Mouse (Mus musculus) forebrain, embryonic 11.5 days (tissue): Measurements from ENCODE around the gene G3bp1. TPM values are rescaled to one million over a fixed set of nuclear protein-coding genes. Genes with fewer than 3 reads are reported as not detected.

Experiments
- ATAC-seq: fragments of 200-750 bp; cut with Nextera tagmentation; replicated peaks from 2 replicates; pipeline ENCODE4 v1.8.0; 2017; ENCODE audit warnings: moderate TSS enrichment; ENCODE audit not compliant: low FRiP score
- DNase-seq: peaks from one replicate; pipeline ENCODE4 v3.0.0-alpha.2; 2017; ENCODE audit warnings: low spot score
- H3K27ac ChIP-seq: fragments of 300-500 bp; sonication (generic); 2 replicates; pipeline ENCODE4 v1.5.1; 2014; ENCODE audit warnings: low read depth, low read length
- H3K27me3 ChIP-seq: fragments of 300-500 bp; sonication (generic); 2 replicates; pipeline ENCODE4 v1.6.1; 2014; ENCODE audit warnings: mild to moderate bottlenecking, low read length, mixed read lengths; ENCODE audit not compliant: control insufficient read depth, insufficient read depth
- H3K36me3 ChIP-seq: fragments of 300-500 bp; sonication (generic); 2 replicates; pipeline ENCODE4 v1.6.1; 2014; ENCODE audit warnings: mild to moderate bottlenecking, low read length, moderate library complexity, mixed read lengths; ENCODE audit not compliant: control insufficient read depth, insufficient read depth
- H3K4me1 ChIP-seq: fragments of 300-500 bp; sonication (generic); replicated peaks from 2 replicates; pipeline ENCODE4 v1.6.1; 2014; ENCODE audit warnings: low read length, mixed read lengths; ENCODE audit not compliant: control insufficient read depth, insufficient read depth
- H3K4me2 ChIP-seq: fragments of 300-500 bp; sonication (generic); 2 replicates; pipeline ENCODE4 v1.6.1; 2014; ENCODE audit warnings: low read depth, mild to moderate bottlenecking, low read length, moderate library complexity, mixed read lengths; ENCODE audit not compliant: severe bottlenecking
- H3K4me3 ChIP-seq: fragments of 300-500 bp; sonication (generic); 2 replicates; pipeline ENCODE4 v1.5.1; 2014; ENCODE audit warnings: low read depth, low read length
- H3K9ac ChIP-seq: fragments of 300-500 bp; sonication (generic); 2 replicates; pipeline ENCODE4 v1.6.1; 2014; ENCODE audit warnings: low read length
- H3K9me3 ChIP-seq: fragments of 300-500 bp; sonication (generic); 2 replicates; pipeline ENCODE4 v1.6.1; 2016; ENCODE audit warnings: low read length, mixed read lengths; ENCODE audit not compliant: control insufficient read depth
- WGBS: fragments of 180-500 bp; shearing (Covaris S2); extraction: QIAGEN DNeasy Blood & Tissue Kit; methylation state at CpG from one replicate; pipeline ENCODE4 v1.1.7; 2014; 5-methylcytosine and 5-hydroxymethylcytosine counted together
- polyA plus RNA-seq: library from polyadenylated mRNA; unstranded; fragments of >200 nt; fragmentation: Nextera tagmentation; extraction: Ambion mirVana; gene quantifications from 2 replicates; pipeline ENCODE4 v1.2.1, GENCODE M21; 2014

G3bp1 gene
- polyA plus RNA-seq, 1 experiment from 2014 or later = 267 TPM

DNA sequence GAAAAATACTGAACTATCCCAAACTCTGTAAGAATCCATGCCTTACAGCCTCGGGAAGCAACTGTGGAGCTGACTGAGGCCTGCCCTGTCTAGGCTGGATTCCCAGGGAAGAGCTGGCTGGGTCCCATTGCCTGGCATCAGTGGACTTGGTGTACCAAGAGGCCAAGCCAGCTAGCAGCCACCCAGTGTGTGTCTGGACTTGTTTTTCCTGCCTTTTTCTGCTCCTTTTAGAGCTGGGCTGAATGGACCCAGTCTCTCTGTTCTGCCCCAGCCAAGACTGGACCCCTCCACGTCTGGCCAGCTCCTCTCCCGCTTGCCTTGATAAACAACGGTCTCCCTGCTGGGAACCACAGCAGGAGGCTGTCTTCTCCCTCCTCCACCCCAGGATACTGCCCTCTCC is 31.5 kb upstream of the G3bp1 start:
- 43% methylated on average over 4 of the region's 4 CpGs for WGBS
- H3K4me1 ChIP-seq = no peaks in the 10 kb centered on the region
- no peaks in the 10 kb centered on the region for H3K27me3 ChIP-seq
- no peak overlapping the region for H3K9ac ChIP-seq
- H3K36me3 ChIP-seq = no peaks in the 10 kb centered on the region
- no peak overlapping the region for H3K4me3 ChIP-seq
- H3K9me3 ChIP-seq = no peaks in the 10 kb centered on the region
- DNase-seq (no peak), ATAC-seq (no peak)
- H3K4me2 ChIP-seq = no peak overlapping the region
- no peak overlapping the region for H3K27ac ChIP-seq

DNA sequence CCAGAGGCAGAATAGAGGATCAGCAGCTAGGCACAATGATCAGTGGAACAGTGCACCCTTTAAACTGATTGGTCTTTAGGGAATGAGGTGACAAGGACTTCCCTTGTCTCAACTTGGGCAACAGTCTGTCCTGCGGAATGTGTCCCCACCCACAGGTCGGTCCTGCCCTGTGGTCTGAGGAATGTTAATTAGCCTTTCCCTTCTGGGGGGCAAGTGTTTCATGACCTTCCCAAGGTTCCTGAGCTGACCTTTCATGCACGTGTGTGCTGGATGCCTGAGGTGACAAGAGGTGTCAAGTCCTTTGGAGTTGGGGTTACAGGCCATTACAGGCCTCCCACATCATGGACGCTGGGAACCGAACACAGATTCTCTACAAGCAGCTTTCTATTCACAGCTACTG is 29.8 kb upstream of the G3bp1 start:
- H3K9ac ChIP-seq = no peak overlapping the region
- 60% methylated on average over 5 of the region's 5 CpGs for WGBS
- no peaks in the 10 kb centered on the region for H3K27me3 ChIP-seq
- no peak overlapping the region for H3K4me2 ChIP-seq
- no peak for DNase-seq
- no peak overlapping the region for H3K4me3 ChIP-seq
- no peaks in the 10 kb centered on the region for H3K9me3 ChIP-seq
- no peak overlapping the region for H3K27ac ChIP-seq
- no peak for ATAC-seq
- no peaks in the 10 kb centered on the region for H3K4me1 ChIP-seq
- no peaks in the 10 kb centered on the region for H3K36me3 ChIP-seq

DNA sequence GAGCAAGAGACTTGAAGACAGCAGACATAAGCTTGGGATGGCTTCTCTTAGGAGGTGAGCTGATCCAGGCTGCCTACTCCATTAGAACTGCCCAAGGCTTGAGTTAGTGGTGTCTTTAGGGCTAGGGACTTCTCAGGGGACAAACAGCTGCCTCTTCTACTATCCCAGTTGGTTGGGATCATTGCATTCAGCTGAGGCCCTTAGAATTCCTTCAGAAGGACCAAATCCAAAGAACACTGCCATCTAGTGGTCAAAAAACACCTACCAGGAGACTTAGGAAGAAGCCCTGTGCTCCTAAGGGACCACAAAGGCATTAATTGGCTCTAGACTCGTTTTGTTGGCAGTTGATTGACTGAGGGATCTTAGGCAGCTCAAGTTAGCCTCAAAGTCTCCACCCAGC is 24.7 kb upstream of the G3bp1 start:
- no peak overlapping the region for H3K27ac ChIP-seq
- no peaks in the 10 kb centered on the region for H3K36me3 ChIP-seq
- H3K4me3 ChIP-seq = no peak overlapping the region
- ATAC-seq = no peak
- no peak for DNase-seq
- H3K9me3 ChIP-seq = no peaks in the 10 kb centered on the region
- no peak overlapping the region for H3K4me2 ChIP-seq
- no peaks in the 10 kb centered on the region for H3K4me1 ChIP-seq
- WGBS = 3% methylated on average over 1 of the region's 1 CpGs
- no peaks in the 10 kb centered on the region for H3K27me3 ChIP-seq
- H3K9ac ChIP-seq = no peak overlapping the region

DNA sequence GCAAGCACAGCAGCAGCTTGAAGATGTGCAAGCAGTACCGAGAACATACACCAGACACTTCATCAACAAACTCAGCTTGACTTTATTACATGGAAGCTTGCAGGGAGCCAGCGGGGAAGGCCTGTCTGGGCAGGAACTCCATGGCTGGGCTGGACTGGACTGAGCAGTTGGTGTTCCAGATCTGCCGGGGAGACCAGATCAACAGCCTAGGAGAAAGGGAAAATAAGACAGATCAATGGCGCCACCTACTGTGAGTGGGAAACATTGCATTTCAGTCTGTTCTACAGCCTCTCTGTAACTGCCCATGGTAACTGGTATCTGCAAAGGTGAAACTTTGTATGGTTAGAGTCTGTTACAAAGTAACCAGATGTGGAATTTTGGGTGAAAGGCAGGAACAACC is 22.9 kb upstream of the G3bp1 start:
- no peak overlapping the region for H3K27ac ChIP-seq
- H3K36me3 ChIP-seq = no peaks in the 10 kb centered on the region
- WGBS = 29% methylated on average over 4 of the region's 4 CpGs
- no peaks in the 10 kb centered on the region for H3K4me1 ChIP-seq
- ATAC-seq (peak; percentile 76; the same call in 1 of the 2 replicates), DNase-seq (peak; percentile 85)
- no peaks in the 10 kb centered on the region for H3K9me3 ChIP-seq
- H3K4me2 ChIP-seq = no peak overlapping the region
- no peak overlapping the region for H3K4me3 ChIP-seq
- no peak overlapping the region for H3K9ac ChIP-seq
- H3K27me3 ChIP-seq = no peaks in the 10 kb centered on the region

- no peak for ATAC-seq
- DNase-seq = no peak
- no peak overlapping the region for H3K27ac ChIP-seq
- H3K9ac ChIP-seq = no peak overlapping the region
- H3K36me3 ChIP-seq = no peaks in the 10 kb centered on the region
- H3K9me3 ChIP-seq = no peaks in the 10 kb centered on the region
- WGBS = 77% methylated on average over 7 of the region's 7 CpGs
- no peaks in the 10 kb centered on the region for H3K4me1 ChIP-seq
- H3K4me3 ChIP-seq = no peak overlapping the region
- no peak overlapping the region for H3K4me2 ChIP-seq
- H3K27me3 ChIP-seq = no peaks in the 10 kb centered on the region
Observed at GRCm38 (mm10) chr11:55449531-55449930, 20.0 kb upstream of the G3bp1 start.

GRCm38 (mm10) chr11:55450311-55450710 is 19.2 kb upstream of the G3bp1 start:
- Histone ChIP-seq H3K4me3 (no peak overlapping the region), H3K9ac (no peak overlapping the region), H3K27me3 (no peaks in the 10 kb centered on the region), H3K9me3 (no peaks in the 10 kb centered on the region), H3K27ac (no peak overlapping the region), H3K4me1 (no peaks in the 10 kb centered on the region), H3K36me3 (no peaks in the 10 kb centered on the region), H3K4me2 (no peak overlapping the region)
- 79% methylated on average over 4 of the region's 4 CpGs for WGBS
- DNase-seq = no peak
- ATAC-seq = no peak

- Histone ChIP-seq H3K36me3 (no peaks in the 10 kb centered on the region), H3K27me3 (no peaks in the 10 kb centered on the region), H3K4me1 (no peaks in the 10 kb centered on the region), H3K9me3 (no peaks in the 10 kb centered on the region), H3K27ac (no peak overlapping the region), H3K4me2 (no peak overlapping the region), H3K9ac (no peak overlapping the region), H3K4me3 (no peak overlapping the region)
- ATAC-seq = no peak
- WGBS = 98% methylated on average over 4 of the region's 4 CpGs
- DNase-seq = no peak
Observed at GRCm38 (mm10) chr11:55453640-55454039, 15.8 kb upstream of the G3bp1 start.

GRCm38 (mm10) chr11:55455166-55455565 is 14.3 kb upstream of the G3bp1 start:
- no peak overlapping the region for H3K9ac ChIP-seq
- no peak overlapping the region for H3K4me3 ChIP-seq
- 85% methylated on average over 2 of the region's 2 CpGs for WGBS
- H3K27ac ChIP-seq = no peak overlapping the region
- H3K9me3 ChIP-seq = no peaks in the 10 kb centered on the region
- H3K36me3 ChIP-seq = no peaks in the 10 kb centered on the region
- ATAC-seq = no peak
- no peak overlapping the region for H3K4me2 ChIP-seq
- H3K27me3 ChIP-seq = no peaks in the 10 kb centered on the region
- no peak for DNase-seq
- H3K4me1 ChIP-seq = peaks cover 3% of the 10 kb centered on the region; the same call in 1 of the 2 replicates

- ATAC-seq = no peak
- Histone ChIP-seq H3K27ac (no peak overlapping the region), H3K9ac (no peak overlapping the region), H3K4me1 (peaks cover 7% of the 10 kb centered on the region; the same call in 1 of the 2 replicates), H3K36me3 (no peaks in the 10 kb centered on the region), H3K27me3 (no peaks in the 10 kb centered on the region), H3K4me2 (no peak overlapping the region), H3K4me3 (no peak overlapping the region), H3K9me3 (no peaks in the 10 kb centered on the region)
- 63% methylated on average over 4 of the region's 4 CpGs for WGBS
- DNase-seq = no peak
Observed at GRCm38 (mm10) chr11:55458501-55458900, 11.0 kb upstream of the G3bp1 start.
